Mouse (Mus musculus) intestine, embryonic 15.5 days (tissue): ENCODE results near the gene Ugt1a9. TPM values are rescaled to one million over a fixed set of nuclear protein-coding genes. Genes with fewer than 3 reads are reported as not detected.
A peak's percentile ranks its signal among the peaks of the same experiment; 100 is the strongest.
"Not testable (repeated sequence)": the region's sequence is repeated elsewhere in the genome, so short reads cannot be mapped to it uniquely, and the experiment has no call there.

Experiments
- ATAC-seq: fragments of 200-750 bp; cut with Nextera tagmentation; 2 replicates; pipeline ENCODE4 v1.8.0; 2017; ENCODE audit warnings: moderate TSS enrichment, moderate library complexity
- H3K27ac ChIP-seq: fragments of 300-500 bp; sonication (generic); 2 replicates; pipeline ENCODE4 v1.5.1; 2015; ENCODE audit warnings: mild to moderate bottlenecking, inconsistent platforms
- H3K27me3 ChIP-seq: fragments of 300-500 bp; sonication (generic); replicated peaks from 2 replicates; pipeline ENCODE4 v1.6.1; 2015; ENCODE audit warnings: inconsistent platforms
- H3K36me3 ChIP-seq: fragments of 300-500 bp; sonication (generic); 2 replicates; pipeline ENCODE4 v1.6.1; 2015; ENCODE audit warnings: inconsistent platforms
- H3K4me1 ChIP-seq: fragments of 300-500 bp; sonication (generic); replicated peaks from 2 replicates; pipeline ENCODE4 v1.6.1; 2015; ENCODE audit warnings: inconsistent platforms
- H3K4me2 ChIP-seq: fragments of 300-500 bp; sonication (generic); replicated peaks from 2 replicates; pipeline ENCODE4 v1.6.1; 2015; ENCODE audit warnings: mild to moderate bottlenecking, inconsistent platforms
- H3K4me3 ChIP-seq: fragments of 300-500 bp; sonication (generic); replicated peaks from 2 replicates; pipeline ENCODE4 v1.5.1; 2015; ENCODE audit warnings: inconsistent platforms
- H3K9ac ChIP-seq: fragments of 300-500 bp; sonication (generic); 2 replicates; pipeline ENCODE4 v1.6.1; 2015; ENCODE audit warnings: inconsistent platforms
- H3K9me3 ChIP-seq: fragments of 300-500 bp; sonication (generic); 2 replicates; pipeline ENCODE4 v1.6.1; 2016; ENCODE audit warnings: inconsistent platforms
- WGBS: fragments of 180-500 bp; shearing (Covaris S2); methylation state at CpG from one replicate; pipeline ENCODE4 v1.1.7; 2015; 5-methylcytosine and 5-hydroxymethylcytosine counted together
- polyA plus RNA-seq: library from polyadenylated mRNA; unstranded; fragments of >200 nt; fragmentation: Nextera tagmentation; extraction: Ambion mirVana; gene quantifications from 2 replicates; pipeline ENCODE4 v1.2.1, GENCODE M21; 2015

The Ugt1a9 gene
- polyA plus RNA-seq, 1 experiment from 2014 or later = 5.6 TPM

DNA sequence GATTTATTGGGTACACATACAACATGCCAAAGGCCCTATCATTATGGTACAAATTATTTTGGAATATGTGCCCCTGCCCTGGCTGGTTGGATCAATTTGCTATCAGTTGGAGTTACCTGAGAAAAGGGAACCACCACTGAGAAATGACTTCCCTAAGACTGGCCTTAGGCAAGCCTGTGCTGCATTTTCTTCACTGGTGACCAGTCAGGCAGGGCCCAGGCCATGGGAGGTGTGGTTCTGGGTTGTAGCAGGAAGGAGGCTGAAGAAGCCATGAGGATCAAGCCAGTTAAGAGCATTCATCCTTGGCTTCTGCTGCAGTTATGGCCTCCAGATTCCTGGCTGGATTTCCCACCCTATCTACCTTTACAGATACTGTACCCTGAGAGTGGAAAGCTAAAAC is 21.7 kb downstream of the Ugt1a9 start:
- H3K27ac ChIP-seq = no peak overlapping the region
- no peaks in the 10 kb centered on the region for H3K9me3 ChIP-seq
- no peak overlapping the region for H3K4me3 ChIP-seq
- no peaks in the 10 kb centered on the region for H3K36me3 ChIP-seq
- H3K27me3 ChIP-seq = no peaks in the 10 kb centered on the region
- no peak for ATAC-seq
- H3K4me1 ChIP-seq = 0 out of 2 replicates have a peak, but pooled peaks cover 2% of the 10 kb centered on the region
- no peak overlapping the region for H3K4me2 ChIP-seq
- no peak overlapping the region for H3K9ac ChIP-seq

- Histone ChIP-seq H3K4me2 (peak overlapping the region; percentile 49; the same call in 1 of the 2 replicates), H3K27ac (peak overlapping the region; percentile 87)
- not testable (repeated sequence) for H3K4me1 ChIP-seq, H3K27me3 ChIP-seq, H3K9ac ChIP-seq, H3K4me3 ChIP-seq, H3K36me3 ChIP-seq, H3K9me3 ChIP-seq
- WGBS = 73% methylated on average over 3 of the region's 3 CpGs
- peak; percentile 65 for ATAC-seq
Measured at GRCm38 (mm10) chr1:88094270-88094676, 23.7 kb downstream of the Ugt1a9 start.

DNA sequence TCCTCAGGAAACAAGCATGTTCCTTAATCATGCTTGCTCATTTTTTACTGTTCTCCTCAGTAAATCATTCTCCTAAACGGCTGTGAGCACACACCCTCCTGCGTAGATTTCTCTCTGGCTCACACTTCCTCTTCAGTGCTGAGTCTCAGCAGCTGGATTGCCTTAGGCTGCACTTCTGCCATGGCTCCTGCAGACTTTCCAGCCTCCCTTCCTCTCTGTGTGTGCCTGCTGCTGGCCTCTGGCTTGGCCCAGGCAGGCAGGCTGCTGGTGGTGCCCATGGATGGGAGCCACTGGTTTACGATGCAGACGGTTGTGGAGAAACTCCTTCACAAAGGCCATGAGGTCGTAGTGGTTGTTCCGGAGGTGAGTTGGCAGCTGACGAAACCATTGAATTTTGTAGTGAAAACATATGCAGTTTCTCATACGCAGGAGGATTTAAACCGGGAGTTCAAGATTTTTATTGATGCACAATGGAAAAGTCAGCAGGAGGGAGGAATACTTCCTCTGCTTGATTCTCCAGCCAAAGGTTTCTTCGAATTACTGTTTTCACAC is 24.4 kb downstream of the Ugt1a9 start, which contains the start of gene Ugt1a7c:
Gene Ugt1a7c (plus strand): TSS at position 122 of the 552 bp plus-strand sequence.
- peak; percentile 83 for ATAC-seq
- Histone ChIP-seq H3K27ac (peak within 1 kb of the TSS; percentile 87), H3K4me1 (0 out of 2 replicates have a peak, but pooled peaks cover 2% of the 10 kb centered on the region), H3K9ac (peak within 1 kb of the TSS; percentile 43), H3K4me3 (peak within 1 kb of the TSS; percentile 31), H3K4me2 (peak within 1 kb of the TSS; percentile 49), H3K36me3 (no peaks in the 10 kb centered on the region), H3K9me3 (no peaks in the 10 kb centered on the region), H3K27me3 (no peaks in the 10 kb centered on the region)
- 21% methylated on average over 10 of the region's 10 CpGs for WGBS

DNA sequence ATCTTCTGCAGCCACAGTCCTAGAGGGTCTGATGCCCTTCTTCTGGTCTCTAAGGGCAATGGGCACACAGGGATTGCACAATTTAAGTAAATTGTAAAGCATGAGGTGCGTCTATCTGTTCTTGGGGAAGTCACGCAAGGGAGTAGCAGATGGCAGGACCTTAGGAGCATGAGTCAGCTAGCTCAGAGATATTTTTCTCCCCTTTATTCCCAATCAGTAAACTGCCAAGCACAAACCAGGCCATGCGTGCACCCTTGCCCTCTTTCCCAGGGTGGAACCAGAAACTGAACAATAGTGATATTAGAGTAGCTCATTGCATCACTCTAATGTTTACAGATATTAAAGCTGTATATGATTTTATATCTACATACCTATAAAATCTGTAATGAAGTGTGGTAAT is 27.9 kb downstream of the Ugt1a9 start:
- ATAC-seq = peak; percentile 62
- not testable (repeated sequence) for H3K9me3 ChIP-seq, H3K4me3 ChIP-seq, H3K9ac ChIP-seq, H3K27me3 ChIP-seq, H3K27ac ChIP-seq, H3K4me2 ChIP-seq, H3K4me1 ChIP-seq, H3K36me3 ChIP-seq
- 79% methylated on average over 3 of the region's 3 CpGs for WGBS

DNA sequence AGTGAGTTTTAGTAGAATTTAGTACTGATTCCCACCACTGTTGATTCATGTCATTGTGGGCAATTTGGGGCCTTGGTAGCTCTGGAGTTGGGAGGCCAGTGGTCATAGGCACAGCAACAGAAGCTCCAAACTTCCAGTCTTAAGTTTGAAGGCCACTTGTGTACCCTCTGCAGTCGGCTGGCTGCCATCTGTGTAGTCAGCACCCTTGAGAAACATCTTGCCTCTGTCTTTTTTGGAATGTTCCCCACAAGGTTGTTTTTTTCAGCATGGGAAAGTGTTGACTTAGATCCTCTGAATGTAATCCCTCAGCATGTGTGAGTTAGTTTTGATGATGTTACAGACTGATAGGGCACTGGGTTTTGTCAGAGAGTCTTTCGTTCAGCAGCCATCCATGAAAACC is 29.1 kb downstream of the Ugt1a9 start:
- not testable (repeated sequence) for H3K4me2 ChIP-seq

DNA sequence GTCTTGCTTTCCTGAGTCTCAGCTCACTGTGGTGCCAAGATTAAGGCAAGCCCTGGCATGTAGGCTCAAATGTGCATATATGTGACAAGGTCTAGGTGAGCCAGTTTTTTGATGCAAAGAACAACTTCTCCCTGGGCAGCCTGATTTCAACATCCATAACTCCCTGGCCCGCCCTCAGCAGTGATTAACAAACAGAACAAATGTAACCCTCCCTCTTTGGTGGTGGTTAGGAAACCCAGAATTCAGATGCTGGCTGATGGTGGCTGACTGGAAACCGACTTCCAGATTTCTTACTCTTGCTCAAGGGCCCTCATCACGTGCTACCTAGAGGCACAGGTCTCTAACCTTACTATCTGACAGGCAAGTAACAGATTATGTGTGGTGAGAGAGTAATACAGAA is 32.4 kb downstream of the Ugt1a9 start, which contains the start of gene Ugt1a6b:
Gene Ugt1a6b (plus strand): TSS at position 234 of the 400 bp plus-strand sequence.
- H3K27me3 ChIP-seq, H3K27ac ChIP-seq, H3K4me2 ChIP-seq, H3K36me3 ChIP-seq, H3K9me3 ChIP-seq, H3K4me3 ChIP-seq, ATAC-seq, H3K9ac ChIP-seq, H3K4me1 ChIP-seq: not testable (repeated sequence)
- 55% methylated on average over 3 of the region's 3 CpGs for WGBS

More for the DNA sequence above, 29.1 kb downstream of the Ugt1a9 start:
- not testable (repeated sequence) for H3K36me3 ChIP-seq, H3K27ac ChIP-seq, H3K9me3 ChIP-seq, H3K9ac ChIP-seq, H3K4me3 ChIP-seq, ATAC-seq, H3K27me3 ChIP-seq, H3K4me1 ChIP-seq
- WGBS = 79% methylated on average over 2 of the region's 2 CpGs

DNA sequence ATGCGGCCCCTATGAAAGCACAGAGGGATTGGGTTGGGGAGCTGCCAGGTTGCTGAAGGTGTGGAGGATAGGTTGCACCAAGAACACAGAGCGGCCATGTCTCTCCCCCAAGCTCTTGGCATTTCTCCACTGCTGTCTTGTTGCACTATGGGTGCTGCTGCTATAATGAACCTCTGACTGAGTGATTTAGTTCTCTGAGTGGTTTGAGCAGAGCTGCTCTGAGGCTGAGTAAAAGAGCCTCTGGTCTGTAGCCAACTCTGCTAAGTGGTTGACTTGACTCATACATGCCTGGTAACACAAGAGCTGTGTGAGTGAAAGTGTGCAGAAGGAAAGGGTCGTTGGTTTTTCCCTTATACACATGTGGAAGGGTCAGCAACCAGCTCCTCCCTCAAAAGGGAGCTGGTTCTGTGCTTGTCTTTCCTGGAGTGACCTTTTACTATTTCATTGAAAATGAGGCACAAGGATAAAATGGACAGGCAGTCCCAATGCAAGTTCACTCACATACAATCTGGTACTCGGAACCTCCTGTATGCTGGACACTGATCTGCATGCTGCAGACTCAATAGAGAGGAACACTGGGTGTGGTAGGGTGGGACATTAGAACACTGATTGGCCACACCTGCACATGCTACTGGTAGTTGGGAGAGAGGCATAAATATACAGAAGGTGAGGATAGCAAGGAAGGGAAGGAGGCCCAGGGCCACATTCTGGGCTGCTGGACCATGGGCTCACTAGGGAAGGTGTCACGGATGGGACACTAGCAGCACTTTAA is 33.3 kb downstream of the Ugt1a9 start:
- not testable (repeated sequence) for H3K4me1 ChIP-seq, H3K4me2 ChIP-seq, H3K9me3 ChIP-seq, H3K4me3 ChIP-seq, H3K36me3 ChIP-seq, H3K27ac ChIP-seq, H3K9ac ChIP-seq, H3K27me3 ChIP-seq
- peak; percentile 42; the same call in 1 of the 2 replicates for ATAC-seq
- 75% methylated on average over 5 of the region's 5 CpGs for WGBS

DNA sequence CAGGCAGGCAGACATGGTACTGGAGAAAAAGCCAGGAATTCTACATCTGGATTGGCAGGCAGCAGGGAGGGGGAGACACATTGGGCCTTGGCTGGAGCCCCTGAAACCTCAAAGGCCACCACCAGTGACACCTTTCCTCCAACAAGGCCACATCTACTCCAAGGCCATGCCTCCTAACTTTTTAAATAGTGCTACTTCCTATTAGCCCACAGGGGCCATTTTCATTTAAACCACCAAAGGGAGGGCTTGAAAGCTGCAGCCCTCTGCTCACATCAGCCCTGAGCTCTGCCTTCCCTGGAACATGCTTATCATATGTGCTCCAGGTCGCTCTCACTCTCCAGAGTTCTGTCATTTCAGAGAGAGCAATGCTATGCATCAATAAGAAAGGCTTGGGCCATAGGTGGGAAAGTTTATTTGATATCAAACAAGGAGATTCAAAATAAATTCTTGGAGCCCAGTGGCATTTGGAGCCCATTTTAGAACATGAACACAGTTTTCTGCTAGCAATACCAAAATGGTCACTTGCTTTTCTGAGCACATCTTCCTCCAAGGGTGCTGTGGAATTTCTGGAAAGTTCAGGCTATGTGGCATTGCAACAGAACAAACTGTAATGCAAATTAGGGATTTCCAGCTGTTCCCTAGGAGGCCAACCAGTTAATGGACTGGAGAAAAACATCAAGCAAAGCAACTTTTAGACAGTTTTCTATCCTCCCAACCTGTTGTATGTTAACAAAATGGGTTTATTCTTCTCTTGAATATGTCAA is 34.2 kb downstream of the Ugt1a9 start:
- ATAC-seq = no peak
- Histone ChIP-seq H3K27ac (no peak overlapping the region), H3K4me3 (no peak overlapping the region), H3K9ac (no peak overlapping the region), H3K36me3 (no peaks in the 10 kb centered on the region), H3K9me3 (no peaks in the 10 kb centered on the region), H3K4me1 (peaks cover 7% of the 10 kb centered on the region; the same call in 1 of the 2 replicates), H3K4me2 (no peak overlapping the region), H3K27me3 (no peaks in the 10 kb centered on the region)
- WGBS = 87% methylated on average over 1 of the region's 1 CpGs

DNA sequence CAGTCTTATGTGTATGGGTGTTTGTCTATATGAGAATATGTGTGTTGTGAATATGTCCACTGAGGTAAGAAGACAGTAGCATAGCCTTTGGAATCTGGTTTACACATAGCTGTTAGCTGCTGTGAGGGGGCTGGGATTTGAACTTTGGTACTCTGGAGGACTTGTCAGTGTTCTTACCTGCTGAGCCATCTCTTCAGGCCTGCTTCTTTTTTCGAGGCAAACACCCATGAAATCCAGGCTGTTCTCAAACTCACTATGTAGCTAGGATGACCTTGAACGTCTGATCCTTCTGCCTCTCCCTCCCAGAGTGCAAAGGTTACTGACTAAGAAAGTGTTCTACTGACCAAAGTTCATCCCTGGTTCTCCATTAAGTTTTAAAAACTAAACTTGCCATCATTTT is 35.1 kb downstream of the Ugt1a9 start:
- Histone ChIP-seq H3K27me3 (no peaks in the 10 kb centered on the region), H3K4me3 (no peak overlapping the region), H3K4me1 (peaks cover 7% of the 10 kb centered on the region; the same call in 1 of the 2 replicates), H3K36me3 (no peaks in the 10 kb centered on the region), H3K27ac (no peak overlapping the region), H3K4me2 (no peak overlapping the region), H3K9me3 (no peaks in the 10 kb centered on the region), H3K9ac (no peak overlapping the region)
- 40% methylated on average over 2 of the region's 2 CpGs for WGBS
- ATAC-seq = peak; percentile 18; the same call in 1 of the 2 replicates

DNA sequence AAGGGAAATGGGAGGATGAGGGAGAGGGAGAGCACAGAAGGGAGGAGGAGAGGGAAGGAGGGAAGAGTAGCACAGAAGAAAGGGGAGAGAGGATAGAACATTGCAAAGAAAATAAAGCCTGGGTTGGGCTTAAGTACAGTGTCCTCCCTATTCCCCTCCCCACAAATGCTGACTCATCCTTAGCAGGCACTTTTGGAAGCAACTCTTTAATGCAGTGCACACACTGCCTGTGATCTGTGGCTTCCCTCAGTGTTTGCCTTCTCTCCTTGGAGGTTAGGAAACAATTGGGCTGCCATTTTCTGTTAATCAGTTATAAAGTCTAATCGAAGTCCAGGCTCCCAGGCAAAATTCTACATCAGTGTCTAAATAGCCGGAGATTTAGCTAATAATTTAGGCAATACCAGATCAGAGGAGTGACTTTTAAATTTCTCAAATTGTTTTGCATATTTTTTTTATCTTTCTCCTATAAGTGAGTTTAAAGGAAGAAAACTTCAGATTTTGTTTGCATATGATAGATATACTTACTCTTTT is 38.5 kb downstream of the Ugt1a9 start:
- H3K9me3 ChIP-seq, H3K9ac ChIP-seq, H3K27me3 ChIP-seq, H3K4me3 ChIP-seq, H3K4me2 ChIP-seq, H3K36me3 ChIP-seq, H3K4me1 ChIP-seq, H3K27ac ChIP-seq: not testable (repeated sequence)
- WGBS = 53% methylated on average over 2 of the region's 2 CpGs
- peak; percentile 93 for ATAC-seq

DNA sequence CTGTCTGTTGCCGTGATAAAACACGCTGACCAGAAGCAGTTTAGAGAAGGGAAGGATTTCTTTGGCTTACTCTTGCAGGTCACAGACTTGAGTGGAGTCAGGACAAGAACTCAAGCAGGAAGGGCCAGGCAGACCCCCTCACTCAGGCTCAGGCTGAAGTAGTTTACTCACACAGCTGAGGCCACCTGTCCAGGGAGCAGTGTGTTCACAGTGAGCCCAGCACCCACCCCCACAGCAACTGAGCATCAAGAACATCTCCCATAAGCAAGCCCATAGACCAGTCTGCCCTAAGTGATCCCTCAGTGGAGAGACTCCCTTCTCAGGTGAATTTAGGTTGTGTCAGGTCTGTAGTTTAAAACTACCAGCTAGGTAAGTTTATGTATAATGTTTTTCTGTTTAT is 39.0 kb downstream of the Ugt1a9 start:
- 31% methylated on average over 2 of the region's 2 CpGs for WGBS
- H3K4me1 ChIP-seq, H3K9me3 ChIP-seq, H3K4me2 ChIP-seq, H3K27ac ChIP-seq, H3K9ac ChIP-seq, H3K27me3 ChIP-seq, H3K36me3 ChIP-seq, ATAC-seq, H3K4me3 ChIP-seq: not testable (repeated sequence)

- H3K4me2 ChIP-seq, H3K27ac ChIP-seq, H3K4me3 ChIP-seq, H3K4me1 ChIP-seq, H3K9me3 ChIP-seq, H3K9ac ChIP-seq, ATAC-seq, H3K27me3 ChIP-seq, H3K36me3 ChIP-seq: not testable (repeated sequence)
- WGBS = 93% methylated on average over 6 of the region's 6 CpGs
Measured at GRCm38 (mm10) chr1:88112769-88113168, 42.2 kb downstream of the Ugt1a9 start.
